Mouse (Mus musculus) spleen, adult 2 months (tissue): ENCODE results near the gene Rnaseh2b.

Experiments used
- CTCF ChIP-seq: fragments of 200-500 bp; IDR thresholded peaks from 2 replicates; pipeline ENCODE4 v1.5.1; 2011; ENCODE audit warnings: mild to moderate bottlenecking, inconsistent platforms; ENCODE audit not compliant: insufficient read depth, insufficient read length, insufficient replicate concordance; ENCODE audit errors: extremely low read depth
- POLR2A ChIP-seq: fragments of 200-500 bp; IDR thresholded peaks from 2 replicates; pipeline ENCODE4 v1.6.1; 2011; ENCODE audit warnings: low read depth, low read length, inconsistent platforms

GRCm38 (mm10) chr14:62258125-62258524, 34.3 kb upstream of the Rnaseh2b start:
- TF ChIP-seq CTCF (no peak), POLR2A (no peak)
